Mouse (Mus musculus): Measurements from ENCODE around the gene Lnx2. TPM values are rescaled to one million over a fixed set of nuclear protein-coding genes. Genes with fewer than 3 reads are reported as not detected.

The Lnx2 gene
- polyA plus RNA-seq, 1 experiment from 2014 or later: 4.7 TPM

DNA sequence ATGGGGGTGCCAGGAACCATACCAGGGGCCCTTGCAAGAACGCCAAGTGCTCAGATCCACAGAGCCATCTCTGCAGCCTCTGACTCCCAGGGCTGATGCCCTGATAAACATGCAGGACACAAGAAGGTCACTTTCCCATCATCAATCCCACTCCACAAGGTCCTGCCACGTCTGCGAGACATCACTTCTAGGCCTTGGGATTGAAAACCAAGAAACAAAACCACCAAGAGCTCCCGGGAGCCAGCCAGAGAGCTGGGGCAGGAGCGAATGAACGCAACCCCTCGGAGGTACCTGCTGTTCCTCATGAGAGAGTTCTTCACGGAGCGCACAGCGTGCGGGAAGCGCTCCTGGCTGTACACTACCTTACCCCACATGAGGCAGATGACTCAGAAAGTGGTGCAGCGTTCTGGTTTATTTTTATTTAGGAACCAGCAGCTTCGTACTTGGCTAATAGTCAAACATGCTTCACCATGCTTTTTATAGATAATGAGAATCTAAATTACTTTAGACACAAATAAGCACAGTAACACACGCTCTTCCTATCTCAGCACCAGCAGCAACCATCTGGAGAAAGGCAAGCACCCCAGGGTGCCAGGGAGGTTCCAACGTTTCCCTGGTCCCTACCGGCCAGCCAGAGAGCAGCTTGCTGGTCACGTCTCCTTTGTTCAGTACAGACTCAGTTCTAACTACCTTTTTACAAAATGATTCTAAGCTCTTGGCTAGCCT is 53.0 kb downstream of the Lnx2 start:
- ATAC-seq (ENCODE audit: low FRiP score): no peak

DNA sequence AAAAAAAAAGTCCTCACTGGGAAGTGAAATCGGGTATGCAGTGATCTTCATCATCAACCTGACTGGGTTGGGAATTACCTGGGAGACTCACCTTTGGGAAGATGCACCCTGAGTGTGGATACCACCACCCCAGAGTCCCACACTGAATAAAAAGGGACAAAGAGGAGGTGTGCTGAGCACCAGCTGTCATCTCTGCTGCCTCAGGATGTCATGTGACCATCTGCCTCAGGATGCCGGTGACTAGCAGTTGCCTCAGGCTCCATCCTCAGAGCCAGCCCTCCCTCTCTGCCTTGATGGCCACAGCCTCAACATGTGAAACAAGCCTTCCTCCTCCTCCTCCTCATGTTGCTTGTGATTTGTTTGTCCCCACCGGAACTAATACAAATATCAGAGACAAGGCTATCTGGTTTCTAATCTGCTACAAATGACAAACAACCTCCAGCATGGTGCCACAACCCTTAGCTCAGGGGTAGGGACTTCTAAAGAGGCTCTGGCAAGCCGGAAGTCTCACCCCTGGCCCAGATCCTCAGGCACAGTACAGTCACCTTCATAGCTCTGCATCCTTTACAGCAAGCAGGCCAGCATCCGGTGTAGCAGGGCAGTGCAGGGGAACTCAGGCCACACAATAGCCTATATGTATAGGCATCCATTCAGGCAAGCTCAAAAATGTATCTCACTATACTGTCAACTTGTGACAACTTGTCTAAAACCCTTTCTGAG is 54.7 kb downstream of the Lnx2 start:
- H3K36me3 ChIP-seq: peaks cover 18% of the 10 kb centered on the region
- WGBS: 69% methylated on average over 5 of the region's 5 CpGs
- no peak overlapping the region for H3K9ac ChIP-seq
- no peak overlapping the region for H3K4me3 ChIP-seq
- no peak overlapping the region for H3K4me2 ChIP-seq
- no peaks in the 10 kb centered on the region for H3K27me3 ChIP-seq
- no peaks in the 10 kb centered on the region for H3K9me3 ChIP-seq
- no peak for ATAC-seq (ENCODE audit: low FRiP score)
- no peak overlapping the region for H3K27ac ChIP-seq
- peaks cover 6% of the 10 kb centered on the region; the same call in 1 of the 2 replicates for H3K4me1 ChIP-seq (replicated peaks)

More for the DNA sequence above, 53.0 kb downstream of the Lnx2 start:
- no peaks in the 10 kb centered on the region for H3K27me3 ChIP-seq
- WGBS: 81% methylated on average over 18 of the region's 18 CpGs
- H3K27ac ChIP-seq: no peak overlapping the region
- no peak overlapping the region for H3K4me2 ChIP-seq
- no peaks in the 10 kb centered on the region for H3K9me3 ChIP-seq
- H3K4me3 ChIP-seq: no peak overlapping the region
- peaks cover 6% of the 10 kb centered on the region; the same call in 1 of the 2 replicates for H3K4me1 ChIP-seq (replicated peaks)
- 0 out of 2 replicates have a peak overlapping the region, but pooled peaks have one; percentile 5 for H3K9ac ChIP-seq
- H3K36me3 ChIP-seq: peaks cover 30% of the 10 kb centered on the region

DNA sequence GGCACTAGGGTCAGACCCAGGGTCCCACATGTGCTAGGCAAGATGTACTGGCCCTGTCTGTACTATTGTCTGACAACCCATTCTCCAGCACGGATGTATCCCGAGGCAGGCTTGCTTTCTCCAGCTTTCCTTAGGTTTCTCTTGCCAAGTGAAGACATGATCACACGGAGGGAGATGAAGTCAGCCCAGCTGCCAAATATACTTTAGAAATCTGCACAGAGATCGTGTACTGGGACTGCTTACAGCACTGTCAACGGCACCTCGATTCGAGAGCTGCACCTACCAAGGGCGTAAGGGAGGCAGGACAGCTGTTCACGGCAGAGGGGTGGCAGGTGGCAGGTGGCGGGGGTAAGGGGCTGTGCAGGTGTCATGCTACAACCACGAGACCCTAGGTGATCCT is 55.8 kb downstream of the Lnx2 start:
- 93% methylated on average over 11 of the region's 11 CpGs for WGBS
- Histone ChIP-seq H3K4me2 (no peak overlapping the region), H3K4me3 (no peak overlapping the region), H3K27ac (no peak overlapping the region), H3K27me3 (no peaks in the 10 kb centered on the region), H3K36me3 (peaks cover 18% of the 10 kb centered on the region), H3K9ac (no peak overlapping the region), H3K9me3 (no peaks in the 10 kb centered on the region), H3K4me1 (replicated peaks) (peaks cover 6% of the 10 kb centered on the region; the same call in 1 of the 2 replicates)
- no peak for ATAC-seq (ENCODE audit: low FRiP score)

DNA sequence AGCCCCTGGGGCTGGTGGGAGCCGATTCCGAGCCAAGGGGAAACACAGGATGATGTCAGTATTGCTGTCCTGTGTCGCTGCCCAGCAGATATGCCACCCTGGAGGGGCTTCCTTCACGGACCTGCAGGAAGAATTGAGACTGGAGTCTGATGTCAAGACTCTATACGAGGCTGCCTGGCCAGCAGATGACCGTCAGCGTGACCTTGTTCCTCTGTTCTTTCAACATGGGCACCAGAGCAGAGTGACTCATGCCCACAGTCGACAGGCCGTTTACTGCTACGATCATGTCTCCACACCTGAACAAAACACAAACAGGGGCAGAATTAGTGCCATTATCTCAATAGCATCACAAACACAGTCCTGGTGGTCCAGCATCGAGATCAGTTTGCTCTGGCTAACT is 57.6 kb downstream of the Lnx2 start:
- no peak for ATAC-seq (ENCODE audit: low FRiP score)
- 89% methylated on average over 11 of the region's 11 CpGs for WGBS
- H3K4me3 ChIP-seq: no peak overlapping the region
- no peak overlapping the region for H3K27ac ChIP-seq
- H3K9me3 ChIP-seq: no peaks in the 10 kb centered on the region
- no peaks in the 10 kb centered on the region for H3K27me3 ChIP-seq
- no peak overlapping the region for H3K4me2 ChIP-seq
- H3K4me1 ChIP-seq (replicated peaks): peaks cover 9% of the 10 kb centered on the region; the same call in 1 of the 2 replicates
- no peak overlapping the region for H3K9ac ChIP-seq
- H3K36me3 ChIP-seq: peaks cover 18% of the 10 kb centered on the region

DNA sequence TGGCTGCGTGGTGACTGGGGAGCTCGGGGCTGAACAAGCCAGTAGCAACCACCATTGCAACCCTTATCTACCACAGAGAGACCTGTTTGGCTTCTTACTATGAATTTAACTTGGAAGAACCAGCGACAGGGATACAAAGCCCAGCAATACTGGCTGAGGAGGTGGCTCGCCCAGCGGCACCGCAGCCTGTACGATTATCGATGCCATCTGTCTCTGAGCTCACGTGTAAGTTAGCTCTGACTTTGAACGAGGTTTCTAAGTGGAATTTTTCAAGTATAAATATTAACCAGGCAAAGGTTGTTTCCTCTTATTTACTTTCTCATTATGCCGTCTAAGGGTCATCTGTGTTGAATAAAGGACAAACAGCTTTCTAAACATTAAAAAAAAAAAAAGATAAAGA is 58.9 kb downstream of the Lnx2 start:
- peaks cover 16% of the 10 kb centered on the region for H3K36me3 ChIP-seq
- H3K4me3 ChIP-seq: no peak overlapping the region
- H3K9me3 ChIP-seq: no peaks in the 10 kb centered on the region
- no peak overlapping the region for H3K4me2 ChIP-seq
- H3K4me1 ChIP-seq (replicated peaks): peaks cover 9% of the 10 kb centered on the region; the same call in 1 of the 2 replicates
- H3K27ac ChIP-seq: no peak overlapping the region
- H3K9ac ChIP-seq: no peak overlapping the region
- ATAC-seq (ENCODE audit: low FRiP score): no peak
- H3K27me3 ChIP-seq: no peaks in the 10 kb centered on the region
- 89% methylated on average over 11 of the region's 11 CpGs for WGBS

DNA sequence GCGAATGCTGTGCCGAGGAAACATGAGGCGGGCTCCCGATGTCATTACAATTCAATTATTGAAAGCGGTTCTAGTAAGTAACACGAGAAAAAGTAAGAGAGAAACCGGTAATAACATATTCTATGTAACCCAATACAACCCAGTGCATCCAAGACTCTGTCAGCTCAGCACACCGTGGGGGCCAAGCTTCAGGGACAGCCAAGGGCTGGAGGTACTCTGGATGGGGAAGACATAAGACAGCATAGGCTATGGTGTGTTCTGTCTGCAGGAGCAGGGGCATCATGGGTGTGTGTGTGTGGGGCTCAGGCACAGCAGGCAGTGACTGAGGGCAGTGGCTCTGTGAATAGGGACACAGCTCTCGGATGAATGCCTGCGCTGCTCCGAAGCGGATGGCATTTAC is 59.8 kb downstream of the Lnx2 start:
- H3K27me3 ChIP-seq: no peaks in the 10 kb centered on the region
- peaks cover 16% of the 10 kb centered on the region for H3K36me3 ChIP-seq
- peaks cover 7% of the 10 kb centered on the region; the same call in 1 of the 2 replicates for H3K4me1 ChIP-seq (replicated peaks)
- H3K27ac ChIP-seq: no peak overlapping the region
- H3K9me3 ChIP-seq: no peaks in the 10 kb centered on the region
- 77% methylated on average over 12 of the region's 12 CpGs for WGBS
- ATAC-seq (ENCODE audit: low FRiP score): no peak
- no peak overlapping the region for H3K4me3 ChIP-seq
- no peak overlapping the region for H3K4me2 ChIP-seq
- H3K9ac ChIP-seq: no peak overlapping the region

DNA sequence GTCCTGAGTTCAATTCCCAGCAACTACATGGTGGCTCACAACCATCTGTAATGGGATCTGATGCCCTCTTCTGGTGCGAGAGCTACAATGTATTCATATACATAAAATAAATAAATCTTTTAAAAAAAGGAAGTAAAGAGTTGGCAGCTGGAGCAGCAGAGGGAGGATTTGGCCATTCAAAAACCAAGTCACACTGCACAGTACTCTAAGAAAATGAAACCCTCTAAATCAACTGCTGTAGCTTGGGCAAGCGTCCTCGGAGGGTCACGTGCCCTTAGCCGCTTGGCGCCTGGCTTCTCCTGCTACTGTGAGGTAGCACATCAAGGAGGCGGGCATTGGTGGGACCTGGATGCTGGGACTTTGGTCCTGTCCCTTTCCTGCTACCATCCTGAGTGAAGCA is 61.2 kb downstream of the Lnx2 start:
- H3K4me3 ChIP-seq: no peak overlapping the region
- peaks cover 16% of the 10 kb centered on the region for H3K36me3 ChIP-seq
- H3K9ac ChIP-seq: no peak overlapping the region
- ATAC-seq (ENCODE audit: low FRiP score): no peak
- H3K4me2 ChIP-seq: no peak overlapping the region
- no peak overlapping the region for H3K27ac ChIP-seq
- H3K4me1 ChIP-seq (replicated peaks): peaks cover 6% of the 10 kb centered on the region; the same call in 1 of the 2 replicates
- WGBS: 93% methylated on average over 7 of the region's 7 CpGs
- H3K27me3 ChIP-seq: no peaks in the 10 kb centered on the region
- no peaks in the 10 kb centered on the region for H3K9me3 ChIP-seq

DNA sequence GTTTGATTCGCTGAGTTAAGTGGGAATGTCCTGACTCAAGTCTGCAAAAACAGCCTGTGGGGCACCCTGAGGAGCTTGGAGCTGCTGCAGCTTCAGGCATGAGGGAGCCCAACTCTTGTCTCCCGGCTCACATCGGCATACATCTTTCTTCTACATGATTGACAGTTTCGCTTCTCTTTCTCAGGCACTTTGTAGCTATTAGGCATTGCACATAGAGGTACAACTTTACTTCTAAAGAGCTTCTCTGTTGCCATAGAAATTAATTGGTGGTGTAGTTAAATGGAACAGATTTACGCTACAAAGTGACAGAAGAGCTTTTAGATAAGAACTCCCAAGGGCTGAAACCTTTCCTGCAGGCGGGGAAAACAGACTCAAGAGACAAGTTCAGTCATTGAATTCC is 62.5 kb downstream of the Lnx2 start:
- Histone ChIP-seq H3K36me3 (peaks cover 5% of the 10 kb centered on the region), H3K4me1 (replicated peaks) (peaks cover 6% of the 10 kb centered on the region; the same call in 1 of the 2 replicates), H3K27me3 (no peaks in the 10 kb centered on the region), H3K9me3 (no peaks in the 10 kb centered on the region), H3K4me2 (no peak overlapping the region), H3K9ac (no peak overlapping the region), H3K27ac (no peak overlapping the region), H3K4me3 (no peak overlapping the region)
- no peak for ATAC-seq (ENCODE audit: low FRiP score)
- 45% methylated on average over 6 of the region's 6 CpGs for WGBS

DNA sequence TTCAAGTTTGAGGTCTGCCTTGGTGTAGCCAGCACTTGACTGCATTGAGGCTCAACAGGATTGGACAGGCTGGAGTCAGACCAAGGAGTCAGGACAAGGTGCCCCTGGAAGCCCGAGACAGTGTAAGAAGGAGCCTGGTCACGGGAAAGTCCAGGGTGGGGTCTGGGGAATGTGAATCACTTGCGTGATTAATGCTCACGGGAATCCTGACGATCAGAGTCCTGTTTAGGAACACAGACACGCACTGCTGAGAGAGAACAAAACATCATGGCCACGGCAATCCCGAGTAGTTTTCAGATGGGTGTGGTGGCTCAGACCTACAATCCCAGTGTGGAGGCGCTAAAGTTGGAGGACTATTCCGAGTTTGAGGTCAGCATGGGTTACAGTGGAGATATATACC is 65.1 kb downstream of the Lnx2 start:
- no peak for ATAC-seq (ENCODE audit: low FRiP score)
- Histone ChIP-seq H3K4me2 (no peak overlapping the region), H3K9me3 (no peaks in the 10 kb centered on the region), H3K4me3 (no peak overlapping the region), H3K36me3 (no peaks in the 10 kb centered on the region), H3K9ac (no peak overlapping the region), H3K27ac (no peak overlapping the region), H3K4me1 (replicated peaks) (peaks cover 6% of the 10 kb centered on the region; the same call in 1 of the 2 replicates), H3K27me3 (no peaks in the 10 kb centered on the region)
- WGBS: 79% methylated on average over 10 of the region's 10 CpGs

DNA sequence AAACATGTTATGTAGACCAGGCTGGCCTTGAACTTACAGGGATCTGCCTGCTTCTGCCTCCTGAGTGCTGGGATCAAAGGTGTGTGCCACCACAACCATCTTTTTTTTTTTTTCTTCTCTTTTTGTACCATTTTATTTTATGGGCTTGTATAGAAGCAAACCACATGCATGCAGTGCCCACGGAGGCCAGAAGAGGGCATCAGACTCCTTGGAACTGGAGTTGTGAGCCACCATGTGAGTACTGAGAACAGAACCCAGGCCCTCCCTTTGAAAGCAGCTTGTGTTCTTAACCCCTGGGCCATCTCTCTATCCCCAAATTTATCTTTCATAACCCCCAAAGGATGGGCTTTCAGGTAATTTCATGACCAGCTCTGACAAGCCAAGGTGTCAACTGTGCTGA is 73.1 kb downstream of the Lnx2 start:
- H3K9me3 ChIP-seq: 0 out of 2 replicates have a peak, but pooled peaks cover 4% of the 10 kb centered on the region
- no peak overlapping the region for H3K9ac ChIP-seq
- H3K4me1 ChIP-seq (replicated peaks): no peaks in the 10 kb centered on the region
- no peaks in the 10 kb centered on the region for H3K27me3 ChIP-seq
- no peak for ATAC-seq (ENCODE audit: low FRiP score)
- H3K27ac ChIP-seq: no peak overlapping the region
- 81% methylated on average over 1 of the region's 1 CpGs for WGBS
- H3K36me3 ChIP-seq: no peaks in the 10 kb centered on the region
- no peak overlapping the region for H3K4me2 ChIP-seq
- no peak overlapping the region for H3K4me3 ChIP-seq

DNA sequence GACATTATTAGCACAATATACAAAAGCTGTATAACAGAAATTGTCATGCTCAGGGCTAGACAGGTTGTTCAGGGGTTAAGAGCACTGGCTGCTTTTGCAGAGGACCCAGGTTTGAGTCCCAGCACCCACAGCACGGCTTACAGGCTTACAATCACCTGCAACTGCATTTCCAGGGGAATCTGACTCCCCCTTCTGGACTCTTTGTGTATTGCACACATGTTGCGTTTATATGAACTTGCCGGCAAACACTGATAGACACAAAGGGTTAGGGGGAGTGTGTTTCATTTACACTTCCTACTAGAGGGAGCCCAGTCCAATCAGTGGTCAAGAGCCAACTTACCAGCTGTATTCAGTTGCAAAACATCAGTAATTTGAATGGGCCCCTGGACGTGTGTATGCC is 75.1 kb downstream of the Lnx2 start:
- Histone ChIP-seq H3K9me3 (0 out of 2 replicates have a peak, but pooled peaks cover 4% of the 10 kb centered on the region), H3K4me2 (no peak overlapping the region), H3K4me1 (replicated peaks) (no peaks in the 10 kb centered on the region), H3K9ac (no peak overlapping the region), H3K27me3 (no peaks in the 10 kb centered on the region), H3K36me3 (no peaks in the 10 kb centered on the region), H3K4me3 (no peak overlapping the region), H3K27ac (no peak overlapping the region)
- no peak for ATAC-seq (ENCODE audit: low FRiP score)
- WGBS: 80% methylated on average over 4 of the region's 4 CpGs

DNA sequence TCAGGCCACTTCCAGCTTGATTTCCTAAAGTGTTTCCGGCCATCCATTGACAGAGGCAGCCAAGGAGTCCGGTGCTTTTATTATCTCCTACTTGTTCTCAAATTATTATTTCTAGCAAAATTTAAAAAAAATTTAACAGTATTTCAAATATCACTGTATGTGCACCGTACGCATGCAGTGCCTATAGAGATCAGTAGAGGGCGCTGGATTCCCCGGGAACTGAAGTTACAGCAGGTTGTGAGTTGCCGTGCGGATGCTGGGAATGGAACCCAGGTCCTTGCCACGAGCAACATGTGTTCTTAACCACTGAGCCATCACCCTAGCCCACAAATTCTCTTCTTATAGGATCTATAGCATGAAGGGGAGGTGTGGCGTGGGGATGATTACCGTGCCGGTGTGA is 77.6 kb downstream of the Lnx2 start:
- 92% methylated on average over 12 of the region's 12 CpGs for WGBS
- H3K4me3 ChIP-seq: no peak overlapping the region
- H3K9me3 ChIP-seq: no peaks in the 10 kb centered on the region
- H3K27ac ChIP-seq: no peak overlapping the region
- no peaks in the 10 kb centered on the region for H3K36me3 ChIP-seq
- H3K27me3 ChIP-seq: no peaks in the 10 kb centered on the region
- H3K4me2 ChIP-seq: no peak overlapping the region
- no peak overlapping the region for H3K9ac ChIP-seq
- ATAC-seq (ENCODE audit: low FRiP score): no peak
- H3K4me1 ChIP-seq (replicated peaks): no peaks in the 10 kb centered on the region; the same call in 1 of the 2 replicates
